Comparison of ENCODE assay signal across 8 mouse cellular contexts in the genomic region with DNA sequence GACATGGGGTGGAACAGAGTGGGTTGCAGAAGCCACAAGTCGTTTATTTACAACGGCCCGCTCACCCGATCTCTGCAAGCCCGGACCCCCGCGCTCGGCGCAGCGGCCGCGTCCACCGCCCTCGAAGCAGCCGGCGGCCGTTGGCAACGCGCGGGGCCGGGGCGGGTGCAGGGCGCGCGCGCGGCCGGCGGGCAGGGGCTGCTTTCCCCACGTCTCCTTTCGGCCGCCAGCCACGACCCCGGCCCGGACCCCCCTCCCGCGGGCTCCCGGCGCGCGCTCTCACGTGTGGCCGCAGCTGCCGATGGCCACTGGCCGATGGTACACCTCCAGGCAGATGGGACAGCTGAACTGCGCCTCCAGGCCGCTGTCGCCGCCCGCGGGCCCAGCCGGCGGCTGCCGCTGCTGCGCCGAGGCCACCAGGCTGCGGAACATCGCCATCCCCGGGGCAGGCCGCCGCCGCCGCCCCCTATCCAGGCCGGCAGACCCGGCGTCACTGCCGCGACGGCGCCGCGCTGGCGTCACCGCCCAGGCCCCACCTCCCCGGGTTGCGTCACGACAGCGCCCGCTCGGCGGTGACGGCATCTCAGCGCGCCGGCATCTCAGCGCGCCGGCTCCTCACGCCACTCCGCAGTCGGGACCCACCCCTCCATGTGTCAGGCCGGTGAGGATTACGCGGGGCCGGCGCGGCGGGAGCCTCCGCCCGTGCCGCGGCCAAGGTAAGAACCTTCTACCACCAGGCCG. TPM values are rescaled to one million over a fixed set of nuclear protein-coding genes. Genes with fewer than 3 reads are reported as not detected.
DNase-seq lines count a peak whose midpoint lies in the region; ATAC-seq and TF ChIP-seq lines count a peak whose summit lies in the region.

A gene (minus strand): TSS at position 485 of the 741 bp plus-strand sequence.
A gene (plus strand): TSS at position 564 of the 741 bp plus-strand sequence.

- TF ChIP-seq EP300 in liver, embryonic 14.5 days (IDR thresholded peaks at IDR 0.05; ENCODE audit: low read depth), result no peak
- no peak for TF ChIP-seq EP300 in stomach, postnatal 0 days (optimal IDR thresholded peaks at IDR 0.05)

- H3K4me2 ChIP-seq in heart, embryonic 15.5 days, result peak within 1 kb of the TSS; percentile 88
- peak within 1 kb of the TSS; percentile 86 for H3K4me2 ChIP-seq in liver, embryonic 14.5 days (ENCODE audit: low read depth)
- H3K4me2 ChIP-seq in neural tube, embryonic 11.5 days (ENCODE audit: low read depth), result peak within 1 kb of the TSS; percentile 94
- peak within 1 kb of the TSS; percentile 86 for H3K4me2 ChIP-seq in stomach, postnatal 0 days (replicated peaks; ENCODE audit: low read depth)

- H3K36me3 ChIP-seq in forebrain, embryonic 10.5 days (replicated peaks), result peaks cover 62% of the 10 kb centered on the region
- H3K36me3 ChIP-seq in heart, embryonic 15.5 days, result peaks cover 39% of the 10 kb centered on the region
- peaks cover 2% of the 10 kb centered on the region for H3K36me3 ChIP-seq in liver, embryonic 14.5 days (replicated peaks; ENCODE audit: control insufficient read depth, insufficient read depth, low read depth)
- H3K36me3 ChIP-seq in neural tube, embryonic 11.5 days (ENCODE audit: control insufficient read depth, insufficient read depth, low read length), result peaks cover 10% of the 10 kb centered on the region
- H3K36me3 ChIP-seq in stomach, postnatal 0 days (ENCODE audit: control insufficient read depth, insufficient read depth, low read length), result peaks cover 6% of the 10 kb centered on the region

- peak; percentile 97 for DNase-seq in CD4-positive, CD25-positive, alpha-beta regulatory T cell, adult 2 months (ENCODE audit: low read depth, low spot score)
- peak; percentile 73 for DNase-seq in c-Kit-negative CD71-positive TER-119-positive erythroid progenitor cells, embryonic 14.5 days (ENCODE audit: low read depth, low spot score)
- peak; percentile 90 for DNase-seq in forebrain, embryonic 10.5 days (ENCODE audit: extremely low spot score, low spot score)
- DNase-seq in kidney, postnatal 25 days, result peak; percentile 89 to 95
- peak; percentile 75 to 80 (median 78) for DNase-seq in liver, embryonic 14.5 days (ENCODE audit: low read depth in 3 of 3, low spot score in 3 of 3)
- DNase-seq in neural tube, embryonic 11.5 days (ENCODE audit: low spot score), result peak; percentile 95
- peak; percentile 93 for DNase-seq in stomach, postnatal 0 days (ENCODE audit: low spot score)

- no peak for TF ChIP-seq CTCF in liver, embryonic 14.5 days (IDR thresholded peaks at IDR 0.05; ENCODE audit: low read depth)
- no peak; the same call in 1 of the 2 replicates for TF ChIP-seq CTCF in stomach, postnatal 0 days (IDR thresholded peaks at IDR 0.05; ENCODE audit: low read depth)

- H3K9me3 ChIP-seq in forebrain, embryonic 10.5 days, result no peaks in the 10 kb centered on the region
- no peaks in the 10 kb centered on the region for H3K9me3 ChIP-seq in heart, embryonic 15.5 days (replicated peaks)
- no peaks in the 10 kb centered on the region for H3K9me3 ChIP-seq in liver, embryonic 14.5 days (ENCODE audit: control insufficient read depth, low read length)
- no peaks in the 10 kb centered on the region for H3K9me3 ChIP-seq in neural tube, embryonic 11.5 days (ENCODE audit: control insufficient read depth, low read length)
- H3K9me3 ChIP-seq in stomach, postnatal 0 days (ENCODE audit: control insufficient read depth, low read length), result no peaks in the 10 kb centered on the region

- under 1% methylated on average over 100 of the region's 103 CpGs for WGBS in forebrain, embryonic 10.5 days
- WGBS in heart, embryonic 15.5 days, result under 1% methylated on average over 98 of the region's 103 CpGs
- whole genome bisulfite sequencing in liver, embryonic 14.5 days (ENCODE audit: insufficient replicate concordance), result under 1% methylated on average over 102 of the region's 103 CpGs
- WGBS in neural tube, embryonic 11.5 days, result under 1% methylated on average over 100 of the region's 103 CpGs
- WGBS in stomach, postnatal 0 days, result under 1% methylated on average over 84 of the region's 103 CpGs

- H3K4me3 ChIP-seq in forebrain, embryonic 10.5 days, result peak within 1 kb of the TSS; percentile 98
- H3K4me3 ChIP-seq in heart, embryonic 15.5 days, result peak within 1 kb of the TSS; percentile 98
- peak within 1 kb of the TSS; percentile 88 to 94 for H3K4me3 ChIP-seq in liver, embryonic 14.5 days (ENCODE audit: insufficient read depth in 1 of 2, low read depth in 2 of 2, low read length in 2 of 2)
- peak within 1 kb of the TSS; percentile 89 for H3K4me3 ChIP-seq in neural tube, embryonic 11.5 days (ENCODE audit: low read depth, low read length)
- peak within 1 kb of the TSS; percentile 99 for H3K4me3 ChIP-seq in stomach, postnatal 0 days (ENCODE audit: low read depth, low read length)

- peak; percentile 88 for ATAC-seq in heart, embryonic 15.5 days (replicated peaks; ENCODE audit: insufficient number of reproducible peaks, insufficient read depth, low FRiP score, low read depth)
- ATAC-seq in liver, embryonic 14.5 days (ENCODE audit: insufficient read depth), result peak; percentile 87
- peak; percentile 96 for ATAC-seq in neural tube, embryonic 11.5 days (ENCODE audit: insufficient read depth, low FRiP score, low TSS enrichment)
- peak; percentile 91 for ATAC-seq in stomach, postnatal 0 days (ENCODE audit: low FRiP score, low TSS enrichment)

- peak within 1 kb of the TSS; percentile 91 for H3K27ac ChIP-seq in forebrain, embryonic 10.5 days
- H3K27ac ChIP-seq in heart, embryonic 15.5 days, result peak within 1 kb of the TSS; percentile 86
- H3K27ac ChIP-seq in liver, embryonic 14.5 days, result peak within 1 kb of the TSS; percentile 32
- no peak within 1 kb of the TSS for H3K27ac ChIP-seq in neural tube, embryonic 11.5 days (ENCODE audit: low read depth, low read length)
- peak within 1 kb of the TSS; percentile 75 for H3K27ac ChIP-seq in stomach, postnatal 0 days (replicated peaks)

- no peaks in the 10 kb centered on the region for H3K27me3 ChIP-seq in forebrain, embryonic 10.5 days (ENCODE audit: poor library complexity, severe bottlenecking)
- H3K27me3 ChIP-seq in heart, embryonic 15.5 days, result no peaks in the 10 kb centered on the region
- H3K27me3 ChIP-seq in liver, embryonic 14.5 days (ENCODE audit: control insufficient read depth, insufficient read depth, low read length), result no peaks in the 10 kb centered on the region
- H3K27me3 ChIP-seq in neural tube, embryonic 11.5 days (ENCODE audit: control insufficient read depth, insufficient read depth, low read length), result no peaks in the 10 kb centered on the region
- no peaks in the 10 kb centered on the region for H3K27me3 ChIP-seq in stomach, postnatal 0 days (ENCODE audit: control insufficient read depth, insufficient read depth, low read length)

- H3K9ac ChIP-seq in heart, embryonic 15.5 days, result peak within 1 kb of the TSS; percentile 97
- peak within 1 kb of the TSS; percentile 87 for H3K9ac ChIP-seq in liver, embryonic 14.5 days (replicated peaks)
- peak within 1 kb of the TSS; percentile 89 for H3K9ac ChIP-seq in neural tube, embryonic 11.5 days (ENCODE audit: low read length)
- peak within 1 kb of the TSS; percentile 93 for H3K9ac ChIP-seq in stomach, postnatal 0 days (ENCODE audit: low read length)

- H3K4me1 ChIP-seq in forebrain, embryonic 10.5 days, result peaks cover 31% of the 10 kb centered on the region
- peaks cover 32% of the 10 kb centered on the region for H3K4me1 ChIP-seq in heart, embryonic 15.5 days (replicated peaks)
- H3K4me1 ChIP-seq in liver, embryonic 14.5 days (replicated peaks; ENCODE audit: control insufficient read depth in 2 of 2, insufficient read depth in 2 of 2, low read length in 1 of 2), result peaks cover 2 to 5% of the 10 kb centered on the region in 2 experiments
- peaks cover 11% of the 10 kb centered on the region for H3K4me1 ChIP-seq in neural tube, embryonic 11.5 days (ENCODE audit: control insufficient read depth, insufficient read depth, low read length)
- H3K4me1 ChIP-seq in stomach, postnatal 0 days (replicated peaks; ENCODE audit: control insufficient read depth, insufficient read depth), result peaks cover 8% of the 10 kb centered on the region; the same call in 1 of the 2 replicates

RNA-seq across cellular contexts. Expression of the first gene that starts in this region (rescaled TPM):
- polyA plus RNA-seq in forebrain, embryonic 10.5 days (2016; fragmentation: Nextera tagmentation; extraction: Ambion mirVana), result 31.0 and 33.0 TPM in 2 replicates
- polyA plus RNA-seq in heart, embryonic 15.5 days (2015; fragmentation: Nextera tagmentation; extraction: Ambion mirVana), result 37.0 and 44.4 TPM in 2 replicates
- polyA plus RNA-seq in liver, embryonic 14.5 days (2012; rRNA removed), result 10.0 and 12.6 TPM in 2 replicates
- 8.7 and 9.3 TPM in 2 replicates for polyA plus RNA-seq in liver, embryonic 14.5 days (2014; fragmentation: Nextera tagmentation; extraction: Ambion mirVana)
- polyA plus RNA-seq in neural tube, embryonic 11.5 days (2014; fragmentation: Nextera tagmentation; extraction: Ambion mirVana), result 30.1 and 31.1 TPM in 2 replicates
- 31.2 and 32.2 TPM in 2 replicates for polyA plus RNA-seq in stomach, postnatal 0 days (2015; fragmentation: Nextera tagmentation; extraction: Ambion mirVana)

RNA-seq across cellular contexts. Expression of the second gene that starts in this region (rescaled TPM):
- 84.7 and 89.1 TPM in 2 replicates for polyA plus RNA-seq in forebrain, embryonic 10.5 days (2016; fragmentation: Nextera tagmentation; extraction: Ambion mirVana)
- 23.0 and 25.6 TPM in 2 replicates for polyA plus RNA-seq in heart, embryonic 15.5 days (2015; fragmentation: Nextera tagmentation; extraction: Ambion mirVana)
- polyA plus RNA-seq in liver, embryonic 14.5 days (2012; rRNA removed), result 7.2 and 11.7 TPM in 2 replicates
- polyA plus RNA-seq in liver, embryonic 14.5 days (2014; fragmentation: Nextera tagmentation; extraction: Ambion mirVana), result 13.9 and 16.8 TPM in 2 replicates
- polyA plus RNA-seq in neural tube, embryonic 11.5 days (2014; fragmentation: Nextera tagmentation; extraction: Ambion mirVana), result 62.0 and 76.9 TPM in 2 replicates
- polyA plus RNA-seq in stomach, postnatal 0 days (2015; fragmentation: Nextera tagmentation; extraction: Ambion mirVana), result 33.1 and 34.5 TPM in 2 replicates
